Comparison of ENCODE assay signal across 8 mouse cellular contexts in genomic region chr1:137928522-137928921, GRCm38 (mm10).
DNase-seq lines count a peak whose midpoint lies in the region; ATAC-seq lines count a peak whose summit lies in the region.

No protein-coding gene starts in this region.

- H3K9ac ChIP-seq in forebrain, embryonic 11.5 days (ENCODE audit: low read length) = peak overlapping the region; percentile 14; the same call in 1 of the 2 replicates
- H3K9ac ChIP-seq in hindbrain, embryonic 15.5 days = no peak overlapping the region
- peak overlapping the region; percentile 52; the same call in 1 of the 2 replicates for H3K9ac ChIP-seq in midbrain, embryonic 11.5 days (ENCODE audit: low read length)

- DNase-seq in thymus, postnatal 4 days = peak; percentile 37
- no peak for DNase-seq in thymus, postnatal 10 days (ENCODE audit: low spot score in 2 of 2)
- peak; percentile 71 for DNase-seq in forebrain, embryonic 11.5 days (ENCODE audit: low spot score)
- peak; percentile 94 for DNase-seq in midbrain, embryonic 11.5 days (ENCODE audit: low spot score, missing footprints)
- DNase-seq in c-Kit-positive CD71-positive TER-119-positive erythroid progenitor cells, embryonic 14.5 days (ENCODE audit: low spot score) = no peak
- no peak for DNase-seq in urinary bladder, postnatal 14 days (ENCODE audit: low spot score)
- no peak for DNase-seq in urinary bladder, postnatal 4 days (ENCODE audit: low spot score in 2 of 2)

- peak; percentile 50 for ATAC-seq in forebrain, embryonic 11.5 days (replicated peaks; ENCODE audit: low FRiP score)
- peak; percentile 74 for ATAC-seq in hindbrain, embryonic 15.5 days (ENCODE audit: low FRiP score, low read depth)
- peak; percentile 75 for ATAC-seq in midbrain, embryonic 11.5 days (ENCODE audit: low FRiP score)

- 27% methylated on average over 6 of the region's 6 CpGs for WGBS in forebrain, embryonic 11.5 days
- WGBS in hindbrain, embryonic 15.5 days = 8% methylated on average over 6 of the region's 6 CpGs
- WGBS in midbrain, embryonic 11.5 days = 19% methylated on average over 6 of the region's 6 CpGs

- peaks cover 9% of the 10 kb centered on the region; the same call in 1 of the 2 replicates for H3K4me1 ChIP-seq in forebrain, embryonic 11.5 days (replicated peaks; ENCODE audit: control insufficient read depth, insufficient read depth, low read length)
- H3K4me1 ChIP-seq in hindbrain, embryonic 15.5 days (replicated peaks) = peaks cover 45% of the 10 kb centered on the region
- H3K4me1 ChIP-seq in midbrain, embryonic 11.5 days (ENCODE audit: control insufficient read depth, insufficient read depth, low read length) = peaks cover 31% of the 10 kb centered on the region

- no peaks in the 10 kb centered on the region for H3K27me3 ChIP-seq in forebrain, embryonic 11.5 days (ENCODE audit: control insufficient read depth, insufficient read depth, low read length)
- no peaks in the 10 kb centered on the region for H3K27me3 ChIP-seq in hindbrain, embryonic 15.5 days
- no peaks in the 10 kb centered on the region for H3K27me3 ChIP-seq in midbrain, embryonic 11.5 days (ENCODE audit: control insufficient read depth, insufficient read depth, low read length)

- H3K27ac ChIP-seq in forebrain, embryonic 11.5 days (ENCODE audit: low read depth, low read length) = peak overlapping the region; percentile 92
- H3K27ac ChIP-seq in hindbrain, embryonic 15.5 days (replicated peaks) = peak overlapping the region; percentile 77
- H3K27ac ChIP-seq in midbrain, embryonic 11.5 days (ENCODE audit: low read depth, low read length) = peak overlapping the region; percentile 90

- no peak overlapping the region for H3K4me3 ChIP-seq in forebrain, embryonic 11.5 days (ENCODE audit: low read depth, low read length)
- H3K4me3 ChIP-seq in hindbrain, embryonic 15.5 days = no peak overlapping the region
- no peak overlapping the region for H3K4me3 ChIP-seq in midbrain, embryonic 11.5 days (ENCODE audit: low read depth, low read length)

- H3K9me3 ChIP-seq in forebrain, embryonic 11.5 days (ENCODE audit: control insufficient read depth, low read length) = no peaks in the 10 kb centered on the region
- H3K9me3 ChIP-seq in hindbrain, embryonic 15.5 days = no peaks in the 10 kb centered on the region
- no peaks in the 10 kb centered on the region for H3K9me3 ChIP-seq in midbrain, embryonic 11.5 days (ENCODE audit: control insufficient read depth, low read length)

- H3K36me3 ChIP-seq in forebrain, embryonic 11.5 days (ENCODE audit: control insufficient read depth, insufficient read depth, low read length) = peaks cover 6% of the 10 kb centered on the region; the same call in 1 of the 2 replicates
- H3K36me3 ChIP-seq in hindbrain, embryonic 15.5 days = peaks cover 15% of the 10 kb centered on the region
- peaks cover 2% of the 10 kb centered on the region; the same call in 1 of the 2 replicates for H3K36me3 ChIP-seq in midbrain, embryonic 11.5 days (ENCODE audit: control insufficient read depth, insufficient read depth, low read length)

- no peak overlapping the region; the same call in 1 of the 2 replicates for H3K4me2 ChIP-seq in forebrain, embryonic 11.5 days (ENCODE audit: low read depth, low read length, severe bottlenecking)
- H3K4me2 ChIP-seq in hindbrain, embryonic 15.5 days = peak overlapping the region; percentile 37
- peak overlapping the region; percentile 20; the same call in 1 of the 2 replicates for H3K4me2 ChIP-seq in midbrain, embryonic 11.5 days

Comparison
In these comparisons a context has a peak if more than half of its experiments do, and no peak if none do; other contexts are left out.
1. DNase-seq: peak in thymus, postnatal 4 days (single experiment), forebrain, embryonic 11.5 days (single experiment) and midbrain, embryonic 11.5 days (single experiment); none in thymus, postnatal 10 days (0 of 2), c-Kit-positive CD71-positive TER-119-positive erythroid progenitor cells, embryonic 14.5 days (single experiment), urinary bladder, postnatal 14 days (single experiment) and urinary bladder, postnatal 4 days (0 of 2).
2. Peak in every context shown above with its lines, with median percentiles within 50 percentile points of each other: ATAC-seq and H3K27ac ChIP-seq.